ENCODE assay signal across 23 mouse cellular contexts in genomic region chrX:112242916-112243315, GRCm38 (mm10). TPM values are rescaled to one million over a fixed set of nuclear protein-coding genes. Genes with fewer than 3 reads are reported as not detected.
"Had no signal": no experiment of that assay in that cellular context is flagged by ENCODE, and none has a peak within 500 bp of the region (broad histone marks: within the 10 kb centered on the region; RNA-seq: fewer than 3 reads in every experiment).

No protein-coding gene starts in this region.

- H3K9ac ChIP-seq: neural tube, embryonic 12.5 days; neural tube, embryonic 13.5 days; neural tube, embryonic 15.5 days; stomach, embryonic 15.5 days had no signal

- H3K36me3 ChIP-seq: neural tube, embryonic 12.5 days; neural tube, embryonic 13.5 days; neural tube, embryonic 15.5 days; stomach, embryonic 15.5 days had no signal

- H3K27ac ChIP-seq: neural tube, embryonic 12.5 days; neural tube, embryonic 13.5 days; neural tube, embryonic 15.5 days; stomach, embryonic 15.5 days; stomach, postnatal 0 days had no signal

- H3K27me3 ChIP-seq: neural tube, embryonic 12.5 days; neural tube, embryonic 13.5 days; neural tube, embryonic 15.5 days; stomach, embryonic 15.5 days had no signal

- H3K9me3 ChIP-seq: neural tube, embryonic 12.5 days; neural tube, embryonic 13.5 days; neural tube, embryonic 15.5 days; stomach, embryonic 15.5 days had no signal

- H3K4me3 ChIP-seq: neural tube, embryonic 12.5 days; neural tube, embryonic 13.5 days; neural tube, embryonic 15.5 days; stomach, embryonic 15.5 days had no signal

- H3K4me1 ChIP-seq: neural tube, embryonic 12.5 days; neural tube, embryonic 13.5 days; neural tube, embryonic 15.5 days; stomach, embryonic 15.5 days had no signal

- DNase-seq: retina, postnatal 1 day; right cerebral cortex, adult 18-20 months; right cerebral cortex, postnatal 14 days; right cerebral cortex, postnatal 25 days; right cerebral cortex, postnatal 4 days; spleen, adult 18-20 months; thymus, adult 18-20 months; thymus, adult 2 months; thymus, postnatal 14 days; thymus, postnatal 25 days; thymus, postnatal 36 days; thymus, postnatal 4 days had no signal

RNA-seq across cellular contexts. Expression of gene 4933403O08Rik, which starts 4.1 kb away (rescaled TPM):
- total RNA-seq: neutrophil, adult 5-6 weeks had no signal
- polyA plus RNA-seq: neural tube, embryonic 12.5 days; neural tube, embryonic 13.5 days; small intestine, adult 2 months; spleen, adult 2 months; stomach, embryonic 16.5 days; stomach, postnatal 0 days; thymus, adult 2 months; thymus, postnatal 0 days; urinary bladder, adult 2 months had no signal
